Mouse (Mus musculus): ENCODE results near the gene Crabp2. TPM values are rescaled to one million over a fixed set of nuclear protein-coding genes. Genes with fewer than 3 reads are reported as not detected.

Crabp2 gene
- polyA plus RNA-seq, 1 experiment from 2014 or later: 10.3 TPM

GRCm38 (mm10) chr3:87942471-87942870, 6.0 kb upstream of the Crabp2 start:
- ATAC-seq (ENCODE audit: insufficient read depth) (no peak), DNase-seq (no peak)
- no peak for TF ChIP-seq CTCF (IDR thresholded peaks at IDR 0.05; ENCODE audit: low read depth)
- Histone ChIP-seq H3K4me3 (ENCODE audit: low read depth, low read length) (no peak overlapping the region), H3K4me1 (ENCODE audit: insufficient read depth) (peaks cover 6% of the 10 kb centered on the region), H3K9ac (no peak overlapping the region), H3K27ac (ENCODE audit: low read depth) (no peak overlapping the region), H3K4me2 (no peak overlapping the region), H3K9me3 (ENCODE audit: low read depth, low read length) (no peaks in the 10 kb centered on the region), H3K36me3 (ENCODE audit: insufficient read depth) (peaks cover 56% of the 10 kb centered on the region), H3K27me3 (ENCODE audit: insufficient read depth, low read length) (peaks cover 12% of the 10 kb centered on the region; the same call in 1 of the 2 replicates)
- WGBS: 93% methylated on average over 2 of the region's 2 CpGs

- DNase-seq (no peak), ATAC-seq (ENCODE audit: insufficient read depth) (no peak)
- H3K4me2 ChIP-seq: no peak overlapping the region
- H3K27me3 ChIP-seq (ENCODE audit: insufficient read depth, low read length): peaks cover 22% of the 10 kb centered on the region
- H3K4me1 ChIP-seq (ENCODE audit: insufficient read depth): peaks cover 17% of the 10 kb centered on the region
- no peak overlapping the region for H3K27ac ChIP-seq (ENCODE audit: low read depth)
- H3K36me3 ChIP-seq (ENCODE audit: insufficient read depth): peaks cover 45% of the 10 kb centered on the region
- no peaks in the 10 kb centered on the region for H3K9me3 ChIP-seq (ENCODE audit: low read depth, low read length)
- no peak for TF ChIP-seq CTCF (IDR thresholded peaks at IDR 0.05; ENCODE audit: low read depth)
- H3K4me3 ChIP-seq (ENCODE audit: low read depth, low read length): no peak overlapping the region
- 66% methylated on average over 7 of the region's 7 CpGs for WGBS
- no peak overlapping the region for H3K9ac ChIP-seq
Measured at GRCm38 (mm10) chr3:87943586-87943985, 4.9 kb upstream of the Crabp2 start.

GRCm38 (mm10) chr3:87944838-87945600, 3.4 kb upstream of the Crabp2 start:
- WGBS: 27% methylated on average over 4 of the region's 4 CpGs
- DNase-seq (peak; percentile 37), ATAC-seq (ENCODE audit: insufficient read depth) (peak; percentile 31; the same call in 1 of the 2 replicates)
- Histone ChIP-seq H3K9me3 (ENCODE audit: low read depth, low read length) (no peaks in the 10 kb centered on the region), H3K36me3 (ENCODE audit: insufficient read depth) (peaks cover 31% of the 10 kb centered on the region), H3K4me1 (ENCODE audit: insufficient read depth) (peaks cover 29% of the 10 kb centered on the region), H3K4me3 (ENCODE audit: low read depth, low read length) (no peak overlapping the region), H3K9ac (no peak overlapping the region), H3K27me3 (ENCODE audit: insufficient read depth, low read length) (peaks cover 22% of the 10 kb centered on the region), H3K27ac (ENCODE audit: low read depth) (0 out of 2 replicates have a peak overlapping the region, but pooled peaks have one; percentile 36), H3K4me2 (no peak overlapping the region)
- no peak for TF ChIP-seq CTCF (IDR thresholded peaks at IDR 0.05; ENCODE audit: low read depth)

- Histone ChIP-seq H3K4me3 (ENCODE audit: low read depth, low read length) (no peak overlapping the region), H3K36me3 (ENCODE audit: insufficient read depth) (peaks cover 22% of the 10 kb centered on the region), H3K4me2 (no peak overlapping the region), H3K9ac (no peak overlapping the region), H3K4me1 (ENCODE audit: insufficient read depth) (peaks cover 35% of the 10 kb centered on the region), H3K27ac (ENCODE audit: low read depth) (no peak overlapping the region), H3K27me3 (ENCODE audit: insufficient read depth, low read length) (peaks cover 22% of the 10 kb centered on the region), H3K9me3 (ENCODE audit: low read depth, low read length) (no peaks in the 10 kb centered on the region)
- no peak for DNase-seq
- TF ChIP-seq CTCF (IDR thresholded peaks at IDR 0.05; ENCODE audit: low read depth): no peak
- no peak for ATAC-seq (ENCODE audit: insufficient read depth)
- WGBS: 37% methylated on average over 12 of the region's 12 CpGs
Measured at GRCm38 (mm10) chr3:87945781-87946540, 2.5 kb upstream of the Crabp2 start.

- Histone ChIP-seq H3K4me2 (no peak overlapping the region), H3K27ac (ENCODE audit: low read depth) (0 out of 2 replicates have a peak overlapping the region, but pooled peaks have one; percentile 12), H3K27me3 (ENCODE audit: insufficient read depth, low read length) (peaks cover 22% of the 10 kb centered on the region), H3K9me3 (ENCODE audit: low read depth, low read length) (no peaks in the 10 kb centered on the region), H3K9ac (no peak overlapping the region), H3K4me3 (ENCODE audit: low read depth, low read length) (no peak overlapping the region), H3K36me3 (ENCODE audit: insufficient read depth) (peaks cover 16% of the 10 kb centered on the region), H3K4me1 (ENCODE audit: insufficient read depth) (peaks cover 38% of the 10 kb centered on the region)
- 29% methylated on average over 1 of the region's 1 CpGs for WGBS
- ATAC-seq (ENCODE audit: insufficient read depth) (no peak), DNase-seq (no peak)
- no peak for TF ChIP-seq CTCF (IDR thresholded peaks at IDR 0.05; ENCODE audit: low read depth)
Measured at GRCm38 (mm10) chr3:87946541-87946860, 2.0 kb upstream of the Crabp2 start.

GRCm38 (mm10) chr3:87947056-87947810, 1.2 kb upstream of the Crabp2 start:
- no peak for TF ChIP-seq CTCF (IDR thresholded peaks at IDR 0.05; ENCODE audit: low read depth)
- Histone ChIP-seq H3K27ac (ENCODE audit: low read depth) (0 out of 2 replicates have a peak overlapping the region, but pooled peaks have one; percentile 1), H3K4me2 (peak overlapping the region; percentile 71), H3K36me3 (ENCODE audit: insufficient read depth) (peaks cover 9% of the 10 kb centered on the region; the same call in 1 of the 2 replicates), H3K4me1 (ENCODE audit: insufficient read depth) (peaks cover 45% of the 10 kb centered on the region), H3K9ac (peak overlapping the region; percentile 50), H3K4me3 (ENCODE audit: low read depth, low read length) (peak overlapping the region; percentile 32), H3K9me3 (ENCODE audit: low read depth, low read length) (no peaks in the 10 kb centered on the region), H3K27me3 (ENCODE audit: insufficient read depth, low read length) (peaks cover 22% of the 10 kb centered on the region)
- DNase-seq (peak; percentile 38), ATAC-seq (ENCODE audit: insufficient read depth) (no peak)
- 6% methylated on average over 26 of the region's 26 CpGs for WGBS
